Mouse (Mus musculus): ENCODE measurements around the gene Rec114.

Gene Rec114

GRCm38 (mm10) chr9:58743702-58744248, at the start of gene Rec114:
TSS of gene Rec114 (minus strand) at chr9:58743964.
- DNase-seq (ENCODE audit: low read depth, low spot score): no peak

- DNase-seq (ENCODE audit: low read depth, low spot score): no peak
Observed at GRCm38 (mm10) chr9:58789476-58789875, 45.7 kb upstream of the Rec114 start.

- no peak for DNase-seq (ENCODE audit: low read depth, low spot score)
Observed at GRCm38 (mm10) chr9:58775363-58775762, 31.6 kb upstream of the Rec114 start.

- DNase-seq (ENCODE audit: low read depth, low spot score): no peak
Observed at GRCm38 (mm10) chr9:58774761-58775160, 31.0 kb upstream of the Rec114 start.

- DNase-seq (ENCODE audit: low read depth, low spot score): no peak
Observed at GRCm38 (mm10) chr9:58769943-58770342, 26.2 kb upstream of the Rec114 start.

- DNase-seq (ENCODE audit: low read depth, low spot score): no peak
Observed at GRCm38 (mm10) chr9:58766959-58767955, 23.5 kb upstream of the Rec114 start.

GRCm38 (mm10) chr9:58764354-58764753, 20.6 kb upstream of the Rec114 start:
- no peak for DNase-seq (ENCODE audit: low read depth, low spot score)

- no peak for DNase-seq (ENCODE audit: low read depth, low spot score)
Observed at GRCm38 (mm10) chr9:58763114-58763513, 19.4 kb upstream of the Rec114 start.

GRCm38 (mm10) chr9:58762086-58762485, 18.3 kb upstream of the Rec114 start:
- no peak for DNase-seq (ENCODE audit: low read depth, low spot score)

- no peak for DNase-seq (ENCODE audit: low read depth, low spot score)
Observed at GRCm38 (mm10) chr9:58758754-58759153, 15.0 kb upstream of the Rec114 start.

- DNase-seq (ENCODE audit: low read depth, low spot score): no peak
Observed at GRCm38 (mm10) chr9:58756371-58757132, 12.8 kb upstream of the Rec114 start.

- no peak for DNase-seq (ENCODE audit: low read depth, low spot score)
Observed at GRCm38 (mm10) chr9:58753606-58754005, 9.8 kb upstream of the Rec114 start.

GRCm38 (mm10) chr9:58748142-58748541, 4.4 kb upstream of the Rec114 start:
- DNase-seq (ENCODE audit: low read depth, low spot score): no peak

GRCm38 (mm10) chr9:58747328-58747755, 3.6 kb upstream of the Rec114 start:
- DNase-seq (ENCODE audit: low read depth, low spot score): no peak

GRCm38 (mm10) chr9:58742692-58743091, 1.1 kb downstream of the Rec114 start:
- no peak for DNase-seq (ENCODE audit: low read depth, low spot score)

- no peak for DNase-seq (ENCODE audit: low read depth, low spot score)
Observed at GRCm38 (mm10) chr9:58741369-58741768, 2.4 kb downstream of the Rec114 start.

- DNase-seq (ENCODE audit: low read depth, low spot score): no peak
Observed at GRCm38 (mm10) chr9:58739791-58740190, 4.0 kb downstream of the Rec114 start.

GRCm38 (mm10) chr9:58723165-58723564, 20.6 kb downstream of the Rec114 start:
- no peak for DNase-seq (ENCODE audit: low read depth, low spot score)

GRCm38 (mm10) chr9:58722151-58722550, 21.6 kb downstream of the Rec114 start:
- DNase-seq (ENCODE audit: low read depth, low spot score): no peak

GRCm38 (mm10) chr9:58721021-58721420, 22.7 kb downstream of the Rec114 start:
- peak; percentile 64 for DNase-seq (ENCODE audit: low read depth, low spot score)

GRCm38 (mm10) chr9:58720167-58720566, 23.6 kb downstream of the Rec114 start:
- no peak for DNase-seq (ENCODE audit: low read depth, low spot score)

GRCm38 (mm10) chr9:58719471-58719870, 24.3 kb downstream of the Rec114 start:
- DNase-seq (ENCODE audit: low read depth, low spot score): no peak

Measured in retina, postnatal 7 days (tissue).